Mouse (Mus musculus) embryo, embryonic 10.5 days (tissue): Measurements from ENCODE around the gene Ncapd3.

Experiments used
- DNase-seq: peaks from one replicate; pipeline ENCODE4 v3.0.0-alpha.2; 2015; ENCODE audit warnings: low spot score

The Ncapd3 gene

DNA sequence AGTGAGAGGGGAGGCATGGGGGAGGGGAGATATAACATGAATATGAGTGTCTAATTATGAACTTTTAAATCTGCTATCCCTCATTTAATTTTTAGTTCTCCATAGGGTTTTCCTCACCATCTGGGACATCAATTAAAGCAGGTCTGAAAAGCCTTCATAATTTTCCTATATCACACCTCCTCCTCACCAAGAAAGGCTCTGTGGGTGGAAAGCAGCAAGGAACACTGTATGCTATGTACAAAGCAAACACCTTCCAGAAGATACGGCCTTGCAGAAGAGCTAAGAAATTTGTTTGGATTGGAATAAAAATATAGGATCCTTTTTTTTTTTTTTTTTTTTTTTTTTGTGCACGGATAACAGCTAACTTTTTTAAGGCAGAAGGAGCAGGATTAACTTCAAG is 94.0 kb downstream of the Ncapd3 start:
- DNase-seq: no peak

DNA sequence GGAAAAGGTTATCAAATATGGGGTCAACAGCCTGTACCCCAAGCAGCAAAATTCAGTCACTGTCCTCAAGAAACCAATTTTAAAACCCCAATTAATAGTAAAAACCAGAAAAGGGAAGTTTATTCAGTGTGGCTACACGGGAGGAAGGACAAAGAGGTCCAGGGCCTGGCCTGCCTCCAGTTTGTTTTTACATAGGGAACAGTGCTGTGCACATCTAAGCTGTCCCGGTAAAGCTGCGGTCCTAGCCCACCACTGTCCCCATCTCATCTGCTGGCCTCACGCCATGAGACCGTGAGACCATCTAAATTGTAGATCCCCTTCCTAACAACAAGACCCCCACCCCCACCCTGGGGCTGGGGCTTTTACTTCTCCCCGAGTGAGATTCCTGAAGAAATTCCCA is 95.5 kb downstream of the Ncapd3 start:
- no peak for DNase-seq

DNA sequence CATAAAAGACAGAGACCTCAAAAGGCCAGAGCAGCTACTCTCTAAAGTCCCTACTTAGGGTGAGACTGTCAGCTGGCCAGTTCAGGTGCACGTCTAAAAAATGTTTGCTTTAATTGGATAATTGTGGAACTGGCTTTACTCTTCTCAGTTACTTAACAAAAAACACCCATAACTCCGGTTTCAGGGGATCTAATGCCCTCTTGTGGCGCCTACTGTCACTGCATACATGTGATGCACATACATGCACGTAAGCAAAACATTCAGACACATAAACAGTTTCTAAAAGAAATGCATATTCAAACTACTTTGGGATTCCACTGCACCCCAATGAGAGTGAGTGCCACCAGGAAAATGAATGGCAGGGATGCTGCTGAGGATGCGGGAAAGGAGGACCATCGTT is 96.6 kb downstream of the Ncapd3 start:
- DNase-seq: no peak

DNA sequence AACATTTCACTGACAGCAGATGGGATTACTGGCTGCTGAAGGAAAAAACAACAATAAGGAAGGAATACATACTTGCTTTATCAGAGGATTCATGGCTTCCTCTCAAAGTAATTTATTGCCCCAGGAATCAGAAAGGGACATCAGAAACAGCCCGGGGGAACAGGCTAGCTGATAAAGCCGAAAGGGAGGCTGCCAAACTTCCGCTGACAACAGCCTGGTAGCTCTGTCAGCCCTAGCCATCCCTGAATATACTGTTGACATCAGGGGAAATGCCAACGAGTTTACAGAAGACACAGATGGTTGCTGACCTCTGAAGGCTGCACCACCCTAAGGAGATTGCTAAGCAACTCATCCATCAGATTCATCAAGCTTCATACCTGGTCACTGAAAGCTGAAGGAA is 98.7 kb downstream of the Ncapd3 start:
- no peak for DNase-seq

DNA sequence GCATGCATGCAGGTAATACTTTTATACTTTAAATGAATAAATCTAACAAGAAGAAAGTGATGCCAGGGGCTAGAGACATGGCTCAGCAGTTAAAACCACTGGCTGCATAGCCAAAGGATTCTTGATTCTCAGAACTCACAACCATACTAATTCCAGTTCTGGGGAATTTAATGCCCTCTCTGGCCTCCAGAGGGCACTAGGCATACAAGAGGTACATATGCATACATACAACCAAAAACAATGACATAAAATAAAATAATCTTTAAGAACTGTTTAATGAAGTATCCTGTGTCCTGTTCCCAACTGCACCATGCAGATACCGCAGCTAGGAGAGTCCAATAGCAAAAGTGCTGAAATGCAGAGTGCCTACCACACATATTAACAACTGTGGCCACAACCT is 104.4 kb downstream of the Ncapd3 start:
- peak; percentile 58 for DNase-seq

DNA sequence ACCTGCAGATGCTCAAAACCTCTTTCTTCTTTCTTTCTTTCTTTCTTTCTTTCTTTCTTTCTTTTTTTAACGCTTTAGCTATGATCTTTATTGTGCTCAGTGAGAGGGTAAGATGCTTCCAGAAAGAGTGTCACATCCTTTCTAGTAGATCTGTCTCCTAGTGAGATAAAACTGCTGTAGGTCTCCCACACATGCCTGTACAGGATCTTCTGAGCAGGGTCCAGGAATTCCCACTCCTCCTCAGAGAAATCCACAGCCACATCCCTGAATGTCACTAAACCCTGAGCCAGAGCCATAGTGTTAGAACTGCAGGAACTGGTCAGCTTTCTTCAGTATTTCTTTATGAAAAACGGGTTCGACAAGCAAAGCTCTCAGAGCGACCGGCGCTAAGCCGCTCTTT is 105.4 kb downstream of the Ncapd3 start:
- no peak for DNase-seq

DNA sequence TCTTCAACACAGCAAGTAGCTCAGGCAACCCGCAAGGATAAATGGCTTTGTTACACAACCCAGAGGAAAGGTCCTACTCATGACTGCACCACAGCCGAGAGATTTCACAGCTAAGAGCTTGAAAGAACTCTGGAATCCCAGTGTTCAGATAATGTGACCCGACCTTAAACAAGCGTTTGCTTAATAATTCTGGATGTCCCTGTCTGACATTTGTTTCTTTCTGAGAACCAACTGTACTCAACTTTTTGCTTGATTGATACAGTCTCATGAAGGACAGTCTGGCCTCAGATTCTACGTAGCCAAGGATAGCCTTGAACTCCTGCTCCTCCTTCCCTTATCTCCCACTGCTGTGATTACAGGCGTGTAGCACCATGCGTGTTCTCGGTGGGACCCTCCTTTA is 106.7 kb downstream of the Ncapd3 start:
- DNase-seq: no peak

DNA sequence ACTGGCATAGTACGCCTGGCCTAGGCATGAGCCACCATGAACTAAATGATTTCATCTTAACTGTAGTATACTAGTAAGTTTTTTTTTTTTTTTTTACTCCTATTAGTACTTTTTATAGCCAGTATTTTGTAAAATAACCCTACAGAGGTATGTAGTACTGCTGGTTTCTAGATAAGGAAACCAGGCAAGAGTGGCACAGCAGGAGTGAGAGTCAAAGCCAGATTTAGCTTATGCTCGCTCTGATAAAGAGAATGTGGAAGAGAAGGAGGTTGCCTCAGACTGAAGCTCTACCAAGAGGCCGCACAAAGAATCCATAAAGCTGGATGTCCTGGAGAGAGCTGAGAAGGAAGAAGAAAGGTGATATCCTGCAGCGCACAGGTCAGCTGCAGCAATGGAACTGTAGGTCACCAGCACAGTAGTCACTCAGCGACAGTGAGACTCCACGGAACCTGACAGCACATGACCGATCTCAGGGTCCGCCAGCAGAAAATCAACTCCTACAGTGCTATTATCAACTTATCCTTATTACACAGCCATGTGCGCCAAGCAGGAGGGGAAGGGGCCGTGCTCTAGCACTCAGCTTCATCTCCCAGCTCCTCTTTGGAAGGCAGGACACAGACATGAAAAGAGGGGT is 110.6 kb downstream of the Ncapd3 start:
- no peak for DNase-seq

DNA sequence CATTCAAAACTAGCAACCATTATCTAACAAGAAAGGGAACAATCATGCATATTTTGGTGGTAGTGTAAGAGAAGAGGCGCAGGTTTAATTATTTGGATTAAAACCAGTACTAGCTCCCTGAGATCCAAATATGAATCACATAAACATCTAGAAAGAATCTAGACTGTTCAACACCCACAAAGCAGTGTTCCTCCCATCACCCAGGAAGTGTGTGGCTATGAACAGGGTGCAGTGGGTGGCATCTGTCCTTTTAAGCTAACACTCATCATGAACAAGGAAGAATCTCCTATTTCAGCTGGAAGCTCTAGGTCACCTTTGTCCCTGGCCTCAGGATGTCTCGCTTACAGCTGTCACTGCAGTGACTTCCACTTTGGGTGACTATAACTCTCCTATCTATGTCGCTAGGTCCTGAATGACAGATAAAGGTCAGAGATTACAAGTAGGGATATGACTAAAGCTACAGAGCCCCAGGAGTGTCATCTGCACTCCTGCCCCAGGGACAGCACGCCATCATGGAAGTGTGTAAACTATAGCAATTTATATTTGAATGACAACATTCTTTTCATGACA is 114.4 kb downstream of the Ncapd3 start:
- DNase-seq: no peak
